Mouse (Mus musculus): ENCODE results near the gene Tgfbr3. TPM values are rescaled to one million over a fixed set of nuclear protein-coding genes. Genes with fewer than 3 reads are reported as not detected.

Gene Tgfbr3
- polyA plus RNA-seq, 1 experiment, result not detected

DNA sequence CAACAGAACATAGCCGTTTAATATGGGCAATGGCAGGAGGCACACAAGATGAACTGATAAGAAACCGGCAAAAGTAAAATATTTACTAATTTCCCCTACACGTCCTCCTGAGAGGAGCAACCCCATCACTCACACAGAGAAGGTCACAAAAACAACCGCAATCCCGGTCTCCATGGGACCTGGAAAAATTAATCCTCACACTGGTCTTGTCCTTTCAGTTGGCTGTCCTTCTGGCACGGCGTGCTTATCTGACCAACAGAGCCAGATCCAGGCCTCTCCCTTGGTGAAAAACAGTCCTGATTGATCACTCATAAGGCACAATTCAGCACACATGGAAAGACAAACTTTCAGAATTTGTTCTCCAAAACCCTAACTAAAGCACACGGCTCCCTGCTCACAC, 157.2 kb downstream of the Tgfbr3 start:
- H3K27ac ChIP-seq (ENCODE audit: insufficient read depth, low read depth, low read length), result no peak overlapping the region
- H3K4me1 ChIP-seq (ENCODE audit: control insufficient read depth, insufficient read depth, low read length), result no peaks in the 10 kb centered on the region
- no peak overlapping the region for H3K4me3 ChIP-seq (ENCODE audit: insufficient read depth, low read depth, low read length)
- 92% methylated on average over 8 of the region's 8 CpGs for WGBS
- TF ChIP-seq POLR2A (IDR thresholded peaks at IDR 0.05; ENCODE audit: insufficient read depth, low read depth, low read length), result no peak
- no peak for TF ChIP-seq CTCF (IDR thresholded peaks at IDR 0.05; ENCODE audit: insufficient read depth, low read depth, low read length)

GRCm38 (mm10) chr5:107129304-107129703, 160.1 kb downstream of the Tgfbr3 start:
- H3K4me1 ChIP-seq (ENCODE audit: control insufficient read depth, insufficient read depth, low read length), result no peaks in the 10 kb centered on the region
- H3K4me3 ChIP-seq (ENCODE audit: insufficient read depth, low read depth, low read length), result no peak overlapping the region
- no peak for TF ChIP-seq POLR2A (IDR thresholded peaks at IDR 0.05; ENCODE audit: insufficient read depth, low read depth, low read length)
- TF ChIP-seq CTCF (IDR thresholded peaks at IDR 0.05; ENCODE audit: insufficient read depth, low read depth, low read length), result no peak
- H3K27ac ChIP-seq (ENCODE audit: insufficient read depth, low read depth, low read length), result no peak overlapping the region
- WGBS, result 83% methylated on average over 5 of the region's 5 CpGs

GRCm38 (mm10) chr5:107126561-107126960, 162.9 kb downstream of the Tgfbr3 start:
- no peak for TF ChIP-seq CTCF (IDR thresholded peaks at IDR 0.05; ENCODE audit: insufficient read depth, low read depth, low read length)
- no peak overlapping the region for H3K27ac ChIP-seq (ENCODE audit: insufficient read depth, low read depth, low read length)
- WGBS, result 34% methylated on average over 7 of the region's 7 CpGs
- H3K4me1 ChIP-seq (ENCODE audit: control insufficient read depth, insufficient read depth, low read length), result no peaks in the 10 kb centered on the region
- H3K4me3 ChIP-seq (ENCODE audit: insufficient read depth, low read depth, low read length), result no peak overlapping the region

DNA sequence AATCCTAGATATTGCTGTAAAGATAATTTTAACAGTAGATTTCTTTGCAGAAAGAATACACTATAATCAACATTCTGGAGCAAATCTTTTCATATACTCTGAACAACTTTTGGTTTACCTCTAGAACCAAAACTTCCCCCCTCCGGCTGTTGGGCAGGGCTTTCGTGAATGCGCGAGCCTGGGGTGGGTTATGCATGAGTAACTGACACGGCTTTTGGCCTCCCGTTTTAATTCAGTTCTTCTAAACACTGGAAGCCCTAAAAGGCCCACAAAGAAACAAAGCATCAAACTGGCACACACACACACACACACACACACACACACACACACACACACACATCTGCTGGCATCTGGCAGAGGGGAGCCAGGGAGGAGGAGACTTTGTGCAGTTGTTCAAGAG, 164.3 kb downstream of the Tgfbr3 start:
- H3K4me3 ChIP-seq (ENCODE audit: insufficient read depth, low read depth, low read length), result no peak overlapping the region
- TF ChIP-seq CTCF (IDR thresholded peaks at IDR 0.05; ENCODE audit: insufficient read depth, low read depth, low read length) (no peak), POLR2A (IDR thresholded peaks at IDR 0.05; ENCODE audit: insufficient read depth, low read depth, low read length) (no peak)
- WGBS, result 74% methylated on average over 6 of the region's 6 CpGs

GRCm38 (mm10) chr5:107124531-107124930, 164.9 kb downstream of the Tgfbr3 start:
- 83% methylated on average over 7 of the region's 7 CpGs for WGBS
- Histone ChIP-seq H3K4me3 (ENCODE audit: insufficient read depth, low read depth, low read length) (no peak overlapping the region), H3K27ac (ENCODE audit: insufficient read depth, low read depth, low read length) (no peak overlapping the region), H3K4me1 (ENCODE audit: control insufficient read depth, insufficient read depth, low read length) (no peaks in the 10 kb centered on the region)
- TF ChIP-seq POLR2A (IDR thresholded peaks at IDR 0.05; ENCODE audit: insufficient read depth, low read depth, low read length) (no peak), CTCF (IDR thresholded peaks at IDR 0.05; ENCODE audit: insufficient read depth, low read depth, low read length) (no peak)

More for the DNA sequence above, 164.3 kb downstream of the Tgfbr3 start:
- Histone ChIP-seq H3K4me1 (ENCODE audit: control insufficient read depth, insufficient read depth, low read length) (no peaks in the 10 kb centered on the region), H3K27ac (ENCODE audit: insufficient read depth, low read depth, low read length) (no peak overlapping the region)

GRCm38 (mm10) chr5:107122622-107123021, 166.8 kb downstream of the Tgfbr3 start:
- TF ChIP-seq POLR2A (IDR thresholded peaks at IDR 0.05; ENCODE audit: insufficient read depth, low read depth, low read length), result no peak
- Histone ChIP-seq H3K27ac (ENCODE audit: insufficient read depth, low read depth, low read length) (no peak overlapping the region), H3K4me1 (ENCODE audit: control insufficient read depth, insufficient read depth, low read length) (no peaks in the 10 kb centered on the region), H3K4me3 (ENCODE audit: insufficient read depth, low read depth, low read length) (no peak overlapping the region)
- WGBS, result 93% methylated on average over 4 of the region's 4 CpGs

GRCm38 (mm10) chr5:107121086-107121485, 168.3 kb downstream of the Tgfbr3 start:
- H3K27ac ChIP-seq (ENCODE audit: insufficient read depth, low read depth, low read length), result no peak overlapping the region
- no peaks in the 10 kb centered on the region for H3K4me1 ChIP-seq (ENCODE audit: control insufficient read depth, insufficient read depth, low read length)
- 89% methylated on average over 10 of the region's 10 CpGs for WGBS
- H3K4me3 ChIP-seq (ENCODE audit: insufficient read depth, low read depth, low read length), result no peak overlapping the region
- TF ChIP-seq POLR2A (IDR thresholded peaks at IDR 0.05; ENCODE audit: insufficient read depth, low read depth, low read length) (no peak), CTCF (IDR thresholded peaks at IDR 0.05; ENCODE audit: insufficient read depth, low read depth, low read length) (no peak)

DNA sequence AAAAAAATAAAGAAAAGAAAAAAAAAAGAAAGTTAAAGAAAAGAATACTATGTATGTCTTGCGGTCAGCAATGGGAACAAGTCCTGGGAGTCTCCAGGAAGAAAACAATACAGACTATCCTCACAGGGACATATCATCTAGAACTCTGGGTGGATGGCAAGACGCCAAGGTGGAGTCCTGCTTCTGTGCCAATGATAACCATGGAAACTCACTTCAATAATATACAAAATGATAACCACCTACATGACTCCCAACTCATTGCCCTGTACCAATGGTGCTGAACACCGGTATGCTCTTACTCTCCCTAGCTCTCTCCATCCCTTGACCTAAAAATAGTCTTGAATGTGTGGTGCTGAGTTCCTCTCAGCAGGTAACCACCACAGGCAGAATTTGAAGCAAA, 168.8 kb downstream of the Tgfbr3 start:
- Histone ChIP-seq H3K4me1 (ENCODE audit: control insufficient read depth, insufficient read depth, low read length) (no peaks in the 10 kb centered on the region), H3K27ac (ENCODE audit: insufficient read depth, low read depth, low read length) (no peak overlapping the region), H3K4me3 (ENCODE audit: insufficient read depth, low read depth, low read length) (no peak overlapping the region)
- 82% methylated on average over 3 of the region's 3 CpGs for WGBS
- no peak for TF ChIP-seq POLR2A (IDR thresholded peaks at IDR 0.05; ENCODE audit: insufficient read depth, low read depth, low read length)
- TF ChIP-seq CTCF (IDR thresholded peaks at IDR 0.05; ENCODE audit: insufficient read depth, low read depth, low read length), result no peak

DNA sequence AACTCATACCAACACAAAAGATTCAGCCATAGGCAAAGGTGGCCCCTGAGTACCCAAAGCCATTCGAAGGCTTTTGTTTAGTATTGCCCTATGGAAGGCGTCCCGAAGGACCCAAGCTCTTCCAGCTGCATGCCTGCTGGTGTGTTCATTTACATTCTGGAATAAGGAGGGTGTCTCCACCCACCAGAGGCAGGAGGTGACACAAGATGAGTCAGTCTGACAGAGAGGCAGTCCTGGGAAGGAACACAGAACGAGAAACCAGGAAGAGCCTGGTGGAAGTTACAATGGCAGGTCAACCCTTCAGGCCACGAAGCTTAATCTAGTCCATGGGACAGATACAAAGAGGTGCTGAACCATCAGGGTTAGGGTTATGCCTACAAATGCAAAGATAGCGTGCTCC, 169.5 kb downstream of the Tgfbr3 start:
- no peaks in the 10 kb centered on the region for H3K4me1 ChIP-seq (ENCODE audit: control insufficient read depth, insufficient read depth, low read length)
- TF ChIP-seq CTCF (IDR thresholded peaks at IDR 0.05; ENCODE audit: insufficient read depth, low read depth, low read length) (no peak), POLR2A (IDR thresholded peaks at IDR 0.05; ENCODE audit: insufficient read depth, low read depth, low read length) (no peak)
- no peak overlapping the region for H3K4me3 ChIP-seq (ENCODE audit: insufficient read depth, low read depth, low read length)
- WGBS, result 75% methylated on average over 6 of the region's 6 CpGs
- no peak overlapping the region for H3K27ac ChIP-seq (ENCODE audit: insufficient read depth, low read depth, low read length)

DNA sequence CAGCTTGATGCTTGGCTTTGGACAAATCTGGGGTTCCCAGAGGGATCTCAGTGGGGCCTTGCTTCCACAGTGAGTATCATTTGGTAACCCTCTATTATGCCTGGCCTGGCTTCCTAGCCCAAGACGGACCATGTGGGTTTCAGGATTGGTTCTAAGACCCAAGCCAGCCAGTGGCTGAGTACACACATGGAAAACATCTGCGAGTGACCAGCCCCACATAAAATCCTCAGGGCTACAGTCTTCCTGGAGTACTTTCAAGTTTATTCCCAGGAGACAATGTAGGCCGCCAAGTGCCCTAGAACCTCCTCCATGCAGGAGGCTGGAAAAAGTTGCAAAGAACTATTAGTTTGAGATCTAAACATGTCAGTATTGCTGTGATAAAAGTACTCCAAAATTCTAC, 172.6 kb downstream of the Tgfbr3 start:
- no peaks in the 10 kb centered on the region for H3K4me1 ChIP-seq (ENCODE audit: control insufficient read depth, insufficient read depth, low read length)
- TF ChIP-seq POLR2A (IDR thresholded peaks at IDR 0.05; ENCODE audit: insufficient read depth, low read depth, low read length) (no peak), CTCF (IDR thresholded peaks at IDR 0.05; ENCODE audit: insufficient read depth, low read depth, low read length) (no peak)
- 85% methylated on average over 3 of the region's 3 CpGs for WGBS
- H3K27ac ChIP-seq (ENCODE audit: insufficient read depth, low read depth, low read length), result no peak overlapping the region
- no peak overlapping the region for H3K4me3 ChIP-seq (ENCODE audit: insufficient read depth, low read depth, low read length)

Data from olfactory bulb, adult 2 months (tissue).